ENCODE assay signal across 15 mouse cellular contexts in the genomic region with DNA sequence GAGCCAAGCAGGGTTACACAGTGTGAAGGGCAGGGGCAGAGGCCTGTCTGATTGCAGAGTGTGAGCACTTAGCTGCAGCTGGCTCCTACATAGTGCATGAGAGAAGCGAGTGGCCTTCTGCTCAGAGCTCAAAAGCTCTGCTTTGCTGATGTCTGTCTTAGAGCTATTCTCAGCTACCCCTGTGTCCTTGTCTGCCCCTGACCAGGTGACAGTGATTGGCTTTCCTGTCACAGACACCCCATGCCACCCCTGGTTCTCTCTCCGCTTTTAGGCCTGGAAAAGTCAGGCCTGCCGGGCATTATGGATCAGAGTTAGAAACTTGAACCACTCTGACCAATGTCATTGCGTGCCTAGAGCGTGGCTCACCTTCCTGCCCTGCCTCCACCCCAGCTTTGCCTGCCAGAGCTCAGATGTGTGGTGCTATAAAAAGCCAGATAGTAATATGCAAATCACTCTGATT.
DNase-seq lines count a peak whose midpoint lies in the region; ATAC-seq and TF ChIP-seq lines count a peak whose summit lies in the region.
"Had no signal": no experiment of that assay in that cellular context is flagged by ENCODE, and none has a peak within 500 bp of the region (broad histone marks: within the 10 kb centered on the region; RNA-seq: fewer than 3 reads in every experiment).

No protein-coding gene starts in this region.

- no peak overlapping the region for H3K9ac ChIP-seq in midbrain, postnatal 0 days (replicated peaks; ENCODE audit: low read length, poor library complexity, severe bottlenecking)
- H3K9ac ChIP-seq in heart, postnatal 0 days (replicated peaks; ENCODE audit: low read depth, low read length), result no peak overlapping the region
- peak overlapping the region; percentile 23; the same call in 1 of the 2 replicates for H3K9ac ChIP-seq in neural tube, embryonic 13.5 days
- H3K9ac ChIP-seq: liver, embryonic 14.5 days had no signal

- no peaks in the 10 kb centered on the region for H3K36me3 ChIP-seq in midbrain, embryonic 10.5 days
- no peaks in the 10 kb centered on the region for H3K36me3 ChIP-seq in midbrain, postnatal 0 days (ENCODE audit: insufficient read depth, low read length)
- no peaks in the 10 kb centered on the region for H3K36me3 ChIP-seq in heart, postnatal 0 days (replicated peaks; ENCODE audit: control insufficient read depth, insufficient read depth, low read length)
- H3K36me3 ChIP-seq in neural tube, embryonic 13.5 days, result no peaks in the 10 kb centered on the region
- H3K36me3 ChIP-seq: embryonic facial prominence, embryonic 10.5 days had no signal

- peak; percentile 23; the same call in 1 of the 2 replicates for TF ChIP-seq EP300 in heart, postnatal 0 days (IDR thresholded peaks at IDR 0.05; ENCODE audit: low read depth)

- no peak for ATAC-seq in midbrain, postnatal 0 days (ENCODE audit: low FRiP score)
- peak; percentile 87 for ATAC-seq in heart, postnatal 0 days (ENCODE audit: insufficient read depth, low read depth)
- ATAC-seq in neural tube, embryonic 13.5 days (ENCODE audit: low read depth), result peak; percentile 57

- DNase-seq in midbrain, embryonic 10.5 days (ENCODE audit: low spot score), result no peak
- no peak for DNase-seq in midbrain, postnatal 0 days (ENCODE audit: low spot score)
- peak; percentile 52 to 62 for DNase-seq in heart, adult 18-20 months
- peak; percentile 35 for DNase-seq in heart, postnatal 0 days (ENCODE audit: low spot score)
- DNase-seq in kidney, adult 11 months, result no peak
- DNase-seq in right cerebral cortex, postnatal 36 days (ENCODE audit: low spot score in 2 of 2), result no peak
- DNase-seq in urinary bladder, postnatal 4 days (ENCODE audit: low spot score in 2 of 2), result no peak
- DNase-seq: cerebellum, adult 9-11 months; kidney, adult 9 months; left cerebral cortex, postnatal 4 days; lung, postnatal 4 days; retina, postnatal 1 day had no signal

- TF ChIP-seq CTCF in midbrain, postnatal 0 days (IDR thresholded peaks at IDR 0.05), result no peak
- no peak for TF ChIP-seq CTCF in heart, postnatal 0 days (IDR thresholded peaks at IDR 0.05; ENCODE audit: low read depth)

- H3K4me3 ChIP-seq in midbrain, embryonic 10.5 days, result no peak overlapping the region
- no peak overlapping the region for H3K4me3 ChIP-seq in midbrain, postnatal 0 days (ENCODE audit: low read depth, low read length)
- no peak overlapping the region for H3K4me3 ChIP-seq in heart, postnatal 0 days (ENCODE audit: low read depth, low read length)
- no peak overlapping the region for H3K4me3 ChIP-seq in neural tube, embryonic 13.5 days
- H3K4me3 ChIP-seq: embryonic facial prominence, embryonic 10.5 days had no signal

- whole genome bisulfite sequencing in midbrain, embryonic 10.5 days, result 90% methylated on average over 5 of the region's 5 CpGs
- WGBS in midbrain, postnatal 0 days, result 89% methylated on average over 5 of the region's 5 CpGs
- WGBS in heart, postnatal 0 days, result 48% methylated on average over 5 of the region's 5 CpGs
- 31% methylated on average over 5 of the region's 5 CpGs for WGBS in neural tube, embryonic 13.5 days

- H3K27me3 ChIP-seq in midbrain, embryonic 10.5 days (ENCODE audit: low read depth, poor library complexity, severe bottlenecking), result no peaks in the 10 kb centered on the region
- H3K27me3 ChIP-seq in midbrain, postnatal 0 days (ENCODE audit: insufficient read depth, low read length), result no peaks in the 10 kb centered on the region
- no peaks in the 10 kb centered on the region for H3K27me3 ChIP-seq in heart, postnatal 0 days (ENCODE audit: control insufficient read depth, insufficient read depth, low read length)
- H3K27me3 ChIP-seq in neural tube, embryonic 13.5 days, result no peaks in the 10 kb centered on the region

- peaks cover 28% of the 10 kb centered on the region for H3K4me1 ChIP-seq in midbrain, embryonic 10.5 days
- peaks cover 4% of the 10 kb centered on the region; the same call in 1 of the 2 replicates for H3K4me1 ChIP-seq in midbrain, postnatal 0 days (ENCODE audit: insufficient read depth, low read length)
- peaks cover 3% of the 10 kb centered on the region; the same call in 1 of the 2 replicates for H3K4me1 ChIP-seq in heart, postnatal 0 days (ENCODE audit: control insufficient read depth, insufficient read depth)
- peaks cover 36% of the 10 kb centered on the region for H3K4me1 ChIP-seq in neural tube, embryonic 13.5 days (replicated peaks)
- H3K4me1 ChIP-seq: embryonic facial prominence, embryonic 10.5 days had no signal

- peak overlapping the region; percentile 46; the same call in 1 of the 2 replicates for H3K27ac ChIP-seq in midbrain, embryonic 10.5 days (replicated peaks)
- no peak overlapping the region; the same call in 1 of the 2 replicates for H3K27ac ChIP-seq in midbrain, postnatal 0 days (ENCODE audit: low read depth, low read length)
- H3K27ac ChIP-seq in heart, postnatal 0 days (ENCODE audit: low read depth), result peak overlapping the region; percentile 74
- H3K27ac ChIP-seq in neural tube, embryonic 13.5 days (replicated peaks), result peak overlapping the region; percentile 89
- H3K27ac ChIP-seq: embryonic facial prominence, embryonic 10.5 days; liver, embryonic 14.5 days had no signal

- H3K4me2 ChIP-seq in midbrain, postnatal 0 days (ENCODE audit: low read depth, low read length, poor library complexity, severe bottlenecking), result no peak overlapping the region
- no peak overlapping the region for H3K4me2 ChIP-seq in heart, postnatal 0 days (ENCODE audit: low read depth, low read length)
- 0 out of 2 replicates have a peak overlapping the region, but pooled peaks have one; percentile 1 for H3K4me2 ChIP-seq in neural tube, embryonic 13.5 days

- no peaks in the 10 kb centered on the region for H3K9me3 ChIP-seq in midbrain, embryonic 10.5 days (replicated peaks)
- H3K9me3 ChIP-seq in midbrain, postnatal 0 days (ENCODE audit: low read length), result no peaks in the 10 kb centered on the region
- no peaks in the 10 kb centered on the region for H3K9me3 ChIP-seq in heart, postnatal 0 days (replicated peaks; ENCODE audit: control insufficient read depth, low read length)
- no peaks in the 10 kb centered on the region for H3K9me3 ChIP-seq in neural tube, embryonic 13.5 days
- H3K9me3 ChIP-seq: embryonic facial prominence, embryonic 10.5 days had no signal

Comparison
In these comparisons a context has a peak if more than half of its experiments do, and no peak if none do; other contexts are left out.
1. DNase-seq: peak in heart, adult 18-20 months (2 of 2) and heart, postnatal 0 days (single experiment); none in midbrain, embryonic 10.5 days (single experiment), midbrain, postnatal 0 days (single experiment), kidney, adult 11 months (single experiment), right cerebral cortex, postnatal 36 days (0 of 2) and urinary bladder, postnatal 4 days (0 of 2).